Mouse (Mus musculus): ENCODE data around the gene Cyp2c23. TPM values are rescaled to one million over a fixed set of nuclear protein-coding genes. Genes with fewer than 3 reads are reported as not detected.

Gene Cyp2c23
- total and polyA plus RNA-seq, 2 experiments from 2014 or later: not detected

DNA sequence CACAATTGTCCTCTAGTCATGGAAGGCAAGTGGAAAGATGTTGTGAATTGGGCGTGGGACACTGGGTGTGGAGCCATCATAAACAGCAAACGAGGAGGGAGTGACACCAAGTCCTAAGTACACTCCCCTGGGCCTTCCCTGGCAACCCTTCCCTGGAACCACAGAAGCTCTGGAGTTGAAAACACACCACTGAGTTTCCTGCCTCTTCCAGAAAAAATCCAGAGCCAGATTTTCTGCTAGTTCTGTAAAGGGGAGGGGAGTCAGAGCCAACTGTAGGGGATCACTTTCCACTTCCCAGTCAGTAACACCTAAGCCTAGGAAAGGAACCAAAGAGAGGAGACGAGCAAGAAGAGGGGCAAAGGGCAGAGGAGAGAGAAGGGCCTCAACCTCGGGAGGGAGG, 71.6 kb downstream of the Cyp2c23 start:
- H3K36me3 ChIP-seq (ENCODE audit: insufficient read depth, low read length): no peaks in the 10 kb centered on the region
- no peak overlapping the region for H3K9ac ChIP-seq (replicated peaks; ENCODE audit: low read length, poor library complexity, severe bottlenecking)
- no peaks in the 10 kb centered on the region; the same call in 1 of the 2 replicates for H3K4me1 ChIP-seq (ENCODE audit: insufficient read depth, low read length)
- H3K4me3 ChIP-seq (ENCODE audit: low read depth, low read length): no peak overlapping the region
- 25% methylated on average over 4 of the region's 4 CpGs for WGBS
- DNase-seq (ENCODE audit: low spot score): no peak
- H3K27me3 ChIP-seq (ENCODE audit: insufficient read depth, low read length): no peaks in the 10 kb centered on the region
- no peak for ATAC-seq (ENCODE audit: low FRiP score)
- no peak overlapping the region for H3K27ac ChIP-seq (ENCODE audit: low read depth, low read length)
- H3K9me3 ChIP-seq (ENCODE audit: low read length): no peaks in the 10 kb centered on the region
- no peak for TF ChIP-seq CTCF (IDR thresholded peaks at IDR 0.05)
- no peak overlapping the region for H3K4me2 ChIP-seq (ENCODE audit: low read depth, low read length, poor library complexity, severe bottlenecking)

DNA sequence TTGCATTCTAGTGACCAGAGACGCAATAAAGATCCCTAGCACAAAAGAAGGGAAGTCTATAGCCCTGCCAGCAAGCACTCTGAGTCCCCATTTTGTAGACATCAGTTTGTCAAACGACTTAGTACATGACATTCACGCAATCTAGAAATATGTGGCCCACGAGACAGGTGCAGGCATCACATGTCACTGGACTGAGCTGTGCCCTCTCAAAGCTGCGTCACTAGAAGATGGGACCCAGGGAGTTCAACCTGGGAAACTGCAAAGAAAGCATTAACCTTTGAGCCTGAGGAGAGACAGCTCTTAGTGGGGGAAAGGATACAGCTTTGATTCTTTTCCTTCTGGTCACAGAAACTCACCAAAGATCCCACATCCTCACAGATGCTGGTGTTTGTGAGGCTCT, 73.7 kb downstream of the Cyp2c23 start:
- H3K9me3 ChIP-seq (ENCODE audit: low read length): no peaks in the 10 kb centered on the region
- H3K27me3 ChIP-seq (ENCODE audit: insufficient read depth, low read length): no peaks in the 10 kb centered on the region
- WGBS: 83% methylated on average over 5 of the region's 5 CpGs
- no peak for TF ChIP-seq CTCF (IDR thresholded peaks at IDR 0.05)
- no peaks in the 10 kb centered on the region; the same call in 1 of the 2 replicates for H3K4me1 ChIP-seq (ENCODE audit: insufficient read depth, low read length)
- no peak overlapping the region for H3K4me2 ChIP-seq (ENCODE audit: low read depth, low read length, poor library complexity, severe bottlenecking)
- H3K4me3 ChIP-seq (ENCODE audit: low read depth, low read length): no peak overlapping the region
- no peaks in the 10 kb centered on the region for H3K36me3 ChIP-seq (ENCODE audit: insufficient read depth, low read length)
- H3K9ac ChIP-seq (replicated peaks; ENCODE audit: low read length, poor library complexity, severe bottlenecking): no peak overlapping the region
- H3K27ac ChIP-seq (ENCODE audit: low read depth, low read length): no peak overlapping the region
- DNase-seq (ENCODE audit: low spot score) (no peak), ATAC-seq (ENCODE audit: low FRiP score) (no peak)

Other genes starting within 250 kb of the Cyp2c23 start
- gene Abcc2, start 247.0 kb downstream of the Cyp2c23 start, total RNA-seq (2014; rRNA removed): 0.09 and 0.22 TPM in 2 replicates
- gene Abcc2, start 247.0 kb downstream of the Cyp2c23 start, polyA plus RNA-seq (2015; fragmentation: Nextera tagmentation; extraction: Ambion mirVana): 0.07 and 0.11 TPM in 2 replicates
- gene Dnmbp, start 89.0 kb downstream of the Cyp2c23 start, total RNA-seq (2014; rRNA removed): 11.7 and 15.7 TPM in 2 replicates
- gene Dnmbp, start 89.0 kb downstream of the Cyp2c23 start, polyA plus RNA-seq (2015; fragmentation: Nextera tagmentation; extraction: Ambion mirVana): 5.6 and 5.9 TPM in 2 replicates
- 0.27 TPM in 1 of 2 replicates, not detected in the other for gene Cpn1, start 42.7 kb downstream of the Cyp2c23 start, total RNA-seq (2014; rRNA removed)
- gene Cpn1, start 42.7 kb downstream of the Cyp2c23 start, polyA plus RNA-seq (2015; fragmentation: Nextera tagmentation; extraction: Ambion mirVana): 0.38 and 0.48 TPM in 2 replicates
- gene Erlin1, start 40.6 kb upstream of the Cyp2c23 start, total RNA-seq (2014; rRNA removed): 9.8 and 11.8 TPM in 2 replicates
- 15.9 and 16.4 TPM in 2 replicates for gene Erlin1, start 40.6 kb upstream of the Cyp2c23 start, polyA plus RNA-seq (2015; fragmentation: Nextera tagmentation; extraction: Ambion mirVana)
- 40.7 and 52.4 TPM in 2 replicates for gene Chuk, start 78.3 kb upstream of the Cyp2c23 start, total RNA-seq (2014; rRNA removed)
- gene Chuk, start 78.3 kb upstream of the Cyp2c23 start, polyA plus RNA-seq (2015; fragmentation: Nextera tagmentation; extraction: Ambion mirVana): 31.6 and 34.7 TPM in 2 replicates
- gene Cwf19l1, start 106.7 kb upstream of the Cyp2c23 start, total RNA-seq (2014; rRNA removed): 13.4 and 27.0 TPM in 2 replicates
- gene Cwf19l1, start 106.7 kb upstream of the Cyp2c23 start, polyA plus RNA-seq (2015; fragmentation: Nextera tagmentation; extraction: Ambion mirVana): 27.8 and 30.6 TPM in 2 replicates
- gene Bloc1s2, start 117.2 kb upstream of the Cyp2c23 start, total RNA-seq (2014; rRNA removed): 40.4 and 56.7 TPM in 2 replicates
- 200 and 201 TPM in 2 replicates for gene Bloc1s2, start 117.2 kb upstream of the Cyp2c23 start, polyA plus RNA-seq (2015; fragmentation: Nextera tagmentation; extraction: Ambion mirVana)
- 0.27 TPM in 1 of 2 replicates, not detected in the other for gene Pkd2l1, start 163.2 kb upstream of the Cyp2c23 start, total RNA-seq (2014; rRNA removed)
- gene Pkd2l1, start 163.2 kb upstream of the Cyp2c23 start, polyA plus RNA-seq (2015; fragmentation: Nextera tagmentation; extraction: Ambion mirVana): 0.06 and 0.07 TPM in 2 replicates
- 2.7 and 3.9 TPM in 2 replicates for gene Scd3, start 174.1 kb upstream of the Cyp2c23 start, total RNA-seq (2014; rRNA removed)
- gene Scd3, start 174.1 kb upstream of the Cyp2c23 start, polyA plus RNA-seq (2015; fragmentation: Nextera tagmentation; extraction: Ambion mirVana): 5.9 and 6.0 TPM in 2 replicates

Data from midbrain, postnatal 0 days (tissue).